Mouse (Mus musculus): ENCODE data around the gene Oaz1. TPM values are rescaled to one million over a fixed set of nuclear protein-coding genes. Genes with fewer than 3 reads are reported as not detected.
"Not testable (repeated sequence)": the region's sequence is repeated elsewhere in the genome, so short reads cannot be mapped to it uniquely, and the experiment has no call there.

Oaz1 gene
- polyA plus RNA-seq, 1 experiment = 1,494 TPM

DNA sequence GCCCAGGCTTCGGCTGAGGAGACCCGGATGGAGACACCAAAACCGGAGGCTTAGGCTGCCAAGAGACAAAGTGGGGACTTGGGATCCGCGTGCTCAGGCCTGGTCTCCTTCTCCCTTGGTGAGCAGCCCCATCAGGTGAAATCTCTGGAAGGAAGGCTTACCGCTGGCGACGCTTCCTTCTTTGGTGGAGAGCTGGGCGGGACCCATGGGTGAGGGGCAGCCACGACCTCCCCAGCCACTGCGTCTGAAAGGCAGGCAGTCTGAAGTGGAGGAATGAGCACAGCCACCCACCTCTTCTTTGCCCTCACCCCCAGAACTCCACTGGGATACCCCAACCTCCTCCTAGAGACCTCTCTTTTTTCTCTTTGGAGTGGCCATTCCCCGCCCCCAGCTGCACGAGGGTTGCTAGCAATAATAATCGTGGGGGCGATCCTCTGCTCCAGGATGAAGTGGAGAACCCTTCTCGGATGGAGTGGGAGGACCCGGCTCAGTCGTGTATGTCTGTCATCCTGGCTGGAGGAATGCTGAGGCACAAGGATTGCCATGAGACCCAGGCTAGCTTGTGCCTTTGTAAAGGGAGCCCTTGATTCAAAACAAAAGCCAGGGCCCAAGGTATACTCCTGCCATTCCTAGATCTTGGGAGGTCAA, 17.3 kb upstream of the Oaz1 start:
- Histone ChIP-seq H3K36me3 (ENCODE audit: control insufficient read depth, insufficient read depth) (peaks cover 21% of the 10 kb centered on the region), H3K79me2 (ENCODE audit: control insufficient read depth, insufficient read depth) (no peaks in the 10 kb centered on the region), H3K79me3 (ENCODE audit: low read depth) (no peaks in the 10 kb centered on the region), H3K27me3 (ENCODE audit: control insufficient read depth, insufficient read depth, insufficient read length) (no peaks in the 10 kb centered on the region), H3K4me3 (ENCODE audit: insufficient read depth, poor library complexity, severe bottlenecking) (no peak overlapping the region), H3ac (ENCODE audit: control insufficient read depth, insufficient read length, low read depth) (no peak overlapping the region)
- TF ChIP-seq MAX (IDR thresholded peaks at IDR 0.05) = no peak
- TF ChIP-seq MYOD1 (IDR thresholded peaks at IDR 0.05; ENCODE audit: control insufficient read depth, insufficient read length, low read depth) = no peak
- no peak for TF ChIP-seq CTCF (IDR thresholded peaks at IDR 0.05; ENCODE audit: control insufficient read depth, insufficient read depth, insufficient read length)
- no peak for TF ChIP-seq CEBPB (IDR thresholded peaks at IDR 0.05; ENCODE audit: low read depth)
- TF ChIP-seq FOSL1 (IDR thresholded peaks at IDR 0.05; ENCODE audit: insufficient read depth, low read length, poor library complexity, severe bottlenecking) = no peak
- TF ChIP-seq MYOG (IDR thresholded peaks at IDR 0.05; ENCODE audit: control insufficient read depth, extremely low read depth, insufficient read length) = no peak
- TF ChIP-seq USF1 (IDR thresholded peaks at IDR 0.05; ENCODE audit: low read depth) = no peak

DNA sequence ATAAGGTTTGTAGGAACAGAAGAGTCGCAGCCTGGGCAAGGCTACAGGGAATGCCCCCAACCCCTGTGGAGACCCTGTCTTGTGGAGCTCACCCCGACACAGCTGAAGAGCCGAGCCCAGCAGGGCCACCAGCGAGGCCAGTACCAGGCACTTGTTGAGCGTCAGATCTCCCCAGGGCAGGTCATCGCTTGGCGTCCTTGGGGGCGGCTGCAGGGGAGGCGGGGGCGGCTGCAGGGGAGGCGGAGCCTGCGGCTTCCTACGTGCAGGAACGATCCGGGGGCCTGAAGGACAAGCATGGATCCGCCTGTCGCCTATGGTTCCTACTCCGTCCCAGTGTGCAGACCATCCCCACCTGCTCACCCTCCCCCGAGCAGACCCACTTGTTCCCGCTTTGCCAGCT, 16.4 kb upstream of the Oaz1 start:
- TF ChIP-seq MYOD1 (IDR thresholded peaks at IDR 0.05; ENCODE audit: control insufficient read depth, insufficient read length, low read depth) (no peak), USF1 (IDR thresholded peaks at IDR 0.05; ENCODE audit: low read depth) (no peak), FOSL1 (IDR thresholded peaks at IDR 0.05; ENCODE audit: insufficient read depth, low read length, poor library complexity, severe bottlenecking) (no peak), MAX (IDR thresholded peaks at IDR 0.05) (no peak), CEBPB (IDR thresholded peaks at IDR 0.05; ENCODE audit: low read depth) (no peak), MYOG (IDR thresholded peaks at IDR 0.05; ENCODE audit: control insufficient read depth, extremely low read depth, insufficient read length) (no peak), CTCF (IDR thresholded peaks at IDR 0.05; ENCODE audit: control insufficient read depth, insufficient read depth, insufficient read length) (no peak)
- Histone ChIP-seq H3ac (ENCODE audit: control insufficient read depth, insufficient read length, low read depth) (no peak overlapping the region), H3K4me3 (ENCODE audit: insufficient read depth, poor library complexity, severe bottlenecking) (no peak overlapping the region), H3K79me2 (ENCODE audit: control insufficient read depth, insufficient read depth) (no peaks in the 10 kb centered on the region), H3K79me3 (ENCODE audit: low read depth) (no peaks in the 10 kb centered on the region), H3K36me3 (ENCODE audit: control insufficient read depth, insufficient read depth) (peaks cover 16% of the 10 kb centered on the region), H3K27me3 (ENCODE audit: control insufficient read depth, insufficient read depth, insufficient read length) (no peaks in the 10 kb centered on the region)

DNA sequence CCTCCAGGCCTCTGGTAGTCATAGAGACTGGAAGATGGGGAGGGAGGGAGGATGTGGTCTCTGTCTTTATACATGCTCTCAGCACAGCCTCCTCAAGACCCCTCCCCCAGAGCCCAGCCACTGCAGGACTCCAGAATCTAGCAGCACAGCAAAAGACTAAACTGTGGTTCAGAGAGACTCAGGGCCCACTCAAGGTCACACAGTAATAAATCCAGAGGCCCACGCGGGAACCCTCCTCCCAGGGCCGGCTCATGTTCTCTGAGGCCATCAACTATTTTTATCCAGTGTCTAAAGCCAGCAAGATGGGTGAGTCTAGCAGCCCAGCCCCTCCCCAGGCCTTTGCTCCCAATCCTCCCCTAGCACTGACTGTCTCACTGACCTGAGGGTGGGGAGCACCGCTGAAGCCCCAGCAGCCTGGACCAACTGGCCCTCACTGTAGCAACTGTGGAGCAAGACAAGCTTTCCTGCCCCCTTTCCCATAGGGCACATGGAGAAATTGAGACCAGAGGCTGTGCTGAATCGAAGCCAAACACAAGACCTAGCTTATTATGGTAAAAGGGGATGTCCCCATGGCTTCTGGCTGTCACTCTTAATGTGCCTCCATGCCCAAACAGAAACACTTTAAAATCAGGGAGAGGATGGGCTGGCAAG, 13.9 kb upstream of the Oaz1 start:
- H3K79me2 ChIP-seq (ENCODE audit: control insufficient read depth, insufficient read depth) = no peaks in the 10 kb centered on the region
- no peaks in the 10 kb centered on the region for H3K27me3 ChIP-seq (ENCODE audit: control insufficient read depth, insufficient read depth, insufficient read length)
- H3K4me3 ChIP-seq (ENCODE audit: insufficient read depth, poor library complexity, severe bottlenecking) = no peak overlapping the region
- no peaks in the 10 kb centered on the region for H3K36me3 ChIP-seq (ENCODE audit: control insufficient read depth, insufficient read depth)
- no peak overlapping the region for H3ac ChIP-seq (ENCODE audit: control insufficient read depth, insufficient read length, low read depth)
- TF ChIP-seq FOSL1 (IDR thresholded peaks at IDR 0.05; ENCODE audit: insufficient read depth, low read length, poor library complexity, severe bottlenecking) (no peak), MYOD1 (IDR thresholded peaks at IDR 0.05; ENCODE audit: control insufficient read depth, insufficient read length, low read depth) (no peak), USF1 (IDR thresholded peaks at IDR 0.05; ENCODE audit: low read depth) (no peak), CEBPB (IDR thresholded peaks at IDR 0.05; ENCODE audit: low read depth) (no peak), CTCF (IDR thresholded peaks at IDR 0.05; ENCODE audit: control insufficient read depth, insufficient read depth, insufficient read length) (no peak), MAX (IDR thresholded peaks at IDR 0.05) (no peak), MYOG (IDR thresholded peaks at IDR 0.05; ENCODE audit: control insufficient read depth, extremely low read depth, insufficient read length) (no peak)
- H3K79me3 ChIP-seq (ENCODE audit: low read depth) = no peaks in the 10 kb centered on the region

DNA sequence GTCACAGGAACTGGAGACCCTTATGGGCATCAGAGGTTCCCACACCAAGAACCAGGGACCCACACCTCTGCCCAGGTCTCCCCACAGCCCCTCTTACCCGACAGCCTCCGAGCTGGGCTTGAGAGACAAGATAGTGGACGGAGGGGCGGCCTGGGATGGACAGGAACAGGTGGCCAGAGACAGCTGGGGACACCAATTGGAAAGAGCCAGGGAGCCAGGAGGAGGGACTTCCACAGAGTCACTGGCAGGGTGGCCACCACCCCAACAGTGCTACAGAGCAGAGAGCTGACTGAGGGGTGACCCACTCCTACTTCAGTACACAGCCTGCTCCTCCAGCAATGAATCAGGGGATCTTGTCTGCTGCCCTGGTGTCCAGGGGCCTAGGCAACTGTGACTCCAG, 13.1 kb upstream of the Oaz1 start, which contains the start of gene Jsrp1:
TSS of gene Jsrp1 (minus strand) at position 133 of the 400 bp plus-strand sequence.
- H3K4me3 ChIP-seq (ENCODE audit: insufficient read depth, poor library complexity, severe bottlenecking) = no peak within 1 kb of the TSS
- H3K79me2 ChIP-seq (ENCODE audit: control insufficient read depth, insufficient read depth) = no peaks in the 10 kb centered on the region
- no peak for TF ChIP-seq MAX (IDR thresholded peaks at IDR 0.05)
- TF ChIP-seq MYOG (IDR thresholded peaks at IDR 0.05; ENCODE audit: control insufficient read depth, extremely low read depth, insufficient read length) = no peak
- no peak for TF ChIP-seq CEBPB (IDR thresholded peaks at IDR 0.05; ENCODE audit: low read depth)
- no peak for TF ChIP-seq CTCF (IDR thresholded peaks at IDR 0.05; ENCODE audit: control insufficient read depth, insufficient read depth, insufficient read length)
- peak; percentile 90 for TF ChIP-seq MYOD1 (IDR thresholded peaks at IDR 0.05; ENCODE audit: control insufficient read depth, insufficient read length, low read depth)
- TF ChIP-seq FOSL1 (IDR thresholded peaks at IDR 0.05; ENCODE audit: insufficient read depth, low read length, poor library complexity, severe bottlenecking) = no peak
- no peak for TF ChIP-seq USF1 (IDR thresholded peaks at IDR 0.05; ENCODE audit: low read depth)
- no peaks in the 10 kb centered on the region for H3K79me3 ChIP-seq (ENCODE audit: low read depth)
- H3ac ChIP-seq (ENCODE audit: control insufficient read depth, insufficient read length, low read depth) = no peak within 1 kb of the TSS
- no peaks in the 10 kb centered on the region for H3K27me3 ChIP-seq (ENCODE audit: control insufficient read depth, insufficient read depth, insufficient read length)
- H3K36me3 ChIP-seq (ENCODE audit: control insufficient read depth, insufficient read depth) = no peaks in the 10 kb centered on the region

DNA sequence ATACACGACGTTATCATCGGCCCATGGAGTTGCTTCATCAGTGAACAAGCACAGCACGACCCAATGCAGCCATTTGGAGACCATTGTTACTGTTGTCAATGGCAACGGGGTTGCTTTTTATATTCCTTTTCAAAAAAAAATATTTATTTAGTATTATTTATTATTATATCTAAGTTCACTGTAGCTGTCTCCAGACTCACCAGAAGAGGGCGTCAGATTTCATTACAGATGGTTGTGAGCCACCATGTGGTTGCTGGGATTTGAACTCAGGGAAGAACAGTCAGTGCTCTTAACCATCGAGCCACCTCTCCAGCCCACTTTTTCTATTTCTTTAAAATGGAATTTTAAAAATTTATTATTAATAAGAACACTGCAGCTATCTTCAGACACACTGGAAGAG, 11.7 kb upstream of the Oaz1 start:
- H3K79me3 ChIP-seq (ENCODE audit: low read depth) = no peaks in the 10 kb centered on the region
- no peaks in the 10 kb centered on the region for H3K79me2 ChIP-seq (ENCODE audit: control insufficient read depth, insufficient read depth)
- no peak overlapping the region for H3ac ChIP-seq (ENCODE audit: control insufficient read depth, insufficient read length, low read depth)
- no peak overlapping the region for H3K4me3 ChIP-seq (ENCODE audit: insufficient read depth, poor library complexity, severe bottlenecking)
- no peaks in the 10 kb centered on the region for H3K36me3 ChIP-seq (ENCODE audit: control insufficient read depth, insufficient read depth)
- no peak for TF ChIP-seq CTCF (IDR thresholded peaks at IDR 0.05; ENCODE audit: control insufficient read depth, insufficient read depth, insufficient read length)
- no peak for TF ChIP-seq MYOD1 (IDR thresholded peaks at IDR 0.05; ENCODE audit: control insufficient read depth, insufficient read length, low read depth)
- H3K27me3 ChIP-seq (ENCODE audit: control insufficient read depth, insufficient read depth, insufficient read length) = no peaks in the 10 kb centered on the region

GRCm38 (mm10) chr10:80816303-80816702, 10.2 kb upstream of the Oaz1 start:
- not testable (repeated sequence) for H3K27me3 ChIP-seq (ENCODE audit: control insufficient read depth, insufficient read depth, insufficient read length); H3ac ChIP-seq (ENCODE audit: control insufficient read depth, insufficient read length, low read depth); H3K4me3 ChIP-seq (ENCODE audit: insufficient read depth, poor library complexity, severe bottlenecking); H3K36me3 ChIP-seq (ENCODE audit: control insufficient read depth, insufficient read depth); H3K79me2 ChIP-seq (ENCODE audit: control insufficient read depth, insufficient read depth); H3K79me3 ChIP-seq (ENCODE audit: low read depth)
